8 mouse cellular contexts compared by ENCODE assay signal in genomic region chr6:14901971-14902670, GRCm38 (mm10). TPM values are rescaled to one million over a fixed set of nuclear protein-coding genes. Genes with fewer than 3 reads are reported as not detected.
DNase-seq lines count a peak whose midpoint lies in the region; ATAC-seq lines count a peak whose summit lies in the region.

No protein-coding gene starts in this region.

- no peaks in the 10 kb centered on the region for H3K9me3 ChIP-seq in kidney, embryonic 16.5 days (ENCODE audit: low read length)
- no peaks in the 10 kb centered on the region for H3K9me3 ChIP-seq in embryonic facial prominence, embryonic 14.5 days (ENCODE audit: control insufficient read depth, low read length)
- no peaks in the 10 kb centered on the region for H3K9me3 ChIP-seq in intestine, embryonic 14.5 days (ENCODE audit: control insufficient read depth, low read length)
- no peaks in the 10 kb centered on the region for H3K9me3 ChIP-seq in midbrain, embryonic 10.5 days (replicated peaks)

- 6% methylated on average over 13 of the region's 13 CpGs for WGBS in kidney, embryonic 16.5 days
- 3% methylated on average over 13 of the region's 13 CpGs for WGBS in embryonic facial prominence, embryonic 14.5 days
- WGBS in intestine, embryonic 14.5 days: 6% methylated on average over 13 of the region's 13 CpGs
- under 1% methylated on average over 13 of the region's 13 CpGs for WGBS in midbrain, embryonic 10.5 days

- no peak for DNase-seq in kidney, adult 8-10 months
- DNase-seq in embryonic facial prominence, embryonic 14.5 days (ENCODE audit: low spot score): peak; percentile 6
- peak; percentile 75 for DNase-seq in intestine, embryonic 14.5 days (ENCODE audit: low spot score)
- DNase-seq in midbrain, embryonic 10.5 days (ENCODE audit: low spot score): peak; percentile 32
- no peak for DNase-seq in cerebellum, adult 18-20 months
- no peak for DNase-seq in ovary, postnatal 36 days (ENCODE audit: low spot score)

- H3K4me3 ChIP-seq in kidney, embryonic 16.5 days (ENCODE audit: low read length): peak overlapping the region; percentile 63
- peak overlapping the region; percentile 80 for H3K4me3 ChIP-seq in embryonic facial prominence, embryonic 14.5 days (ENCODE audit: low read depth, low read length)
- H3K4me3 ChIP-seq in intestine, embryonic 14.5 days (ENCODE audit: low read depth, low read length): peak overlapping the region; percentile 75
- peak overlapping the region; percentile 83 for H3K4me3 ChIP-seq in midbrain, embryonic 10.5 days

- peaks cover 41% of the 10 kb centered on the region for H3K27me3 ChIP-seq in kidney, embryonic 16.5 days (ENCODE audit: insufficient read depth, low read length)
- peaks cover 15% of the 10 kb centered on the region; the same call in 1 of the 2 replicates for H3K27me3 ChIP-seq in embryonic facial prominence, embryonic 14.5 days (replicated peaks; ENCODE audit: control insufficient read depth, insufficient read depth, low read length)
- no peaks in the 10 kb centered on the region for H3K27me3 ChIP-seq in intestine, embryonic 14.5 days (replicated peaks; ENCODE audit: control insufficient read depth, insufficient read depth, low read length)
- H3K27me3 ChIP-seq in midbrain, embryonic 10.5 days (ENCODE audit: low read depth, poor library complexity, severe bottlenecking): peaks cover 18% of the 10 kb centered on the region

- no peaks in the 10 kb centered on the region for H3K36me3 ChIP-seq in kidney, embryonic 16.5 days (ENCODE audit: insufficient read depth, low read length)
- H3K36me3 ChIP-seq in embryonic facial prominence, embryonic 14.5 days (ENCODE audit: control insufficient read depth, insufficient read depth, low read length): no peaks in the 10 kb centered on the region
- H3K36me3 ChIP-seq in intestine, embryonic 14.5 days (ENCODE audit: control insufficient read depth, insufficient read depth, low read length): no peaks in the 10 kb centered on the region
- H3K36me3 ChIP-seq in midbrain, embryonic 10.5 days: no peaks in the 10 kb centered on the region

- peaks cover 20% of the 10 kb centered on the region for H3K4me1 ChIP-seq in kidney, embryonic 16.5 days (ENCODE audit: insufficient read depth, low read length)
- H3K4me1 ChIP-seq in embryonic facial prominence, embryonic 14.5 days (ENCODE audit: control insufficient read depth, insufficient read depth, low read length): peaks cover 4% of the 10 kb centered on the region; the same call in 1 of the 2 replicates
- H3K4me1 ChIP-seq in intestine, embryonic 14.5 days (replicated peaks; ENCODE audit: control insufficient read depth, insufficient read depth, low read length): peaks cover 19% of the 10 kb centered on the region
- H3K4me1 ChIP-seq in midbrain, embryonic 10.5 days: peaks cover 56% of the 10 kb centered on the region

- H3K27ac ChIP-seq in kidney, embryonic 16.5 days (ENCODE audit: low read length): no peak overlapping the region
- H3K27ac ChIP-seq in embryonic facial prominence, embryonic 14.5 days (replicated peaks; ENCODE audit: low read depth, low read length): peak overlapping the region; percentile 89
- H3K27ac ChIP-seq in intestine, embryonic 14.5 days (ENCODE audit: low read depth): peak overlapping the region; percentile 84; the same call in 1 of the 2 replicates
- H3K27ac ChIP-seq in midbrain, embryonic 10.5 days (replicated peaks): peak overlapping the region; percentile 94

- no peak for ATAC-seq in kidney, embryonic 16.5 days (ENCODE audit: low FRiP score, low TSS enrichment)
- ATAC-seq in embryonic facial prominence, embryonic 14.5 days (ENCODE audit: low read depth): no peak
- no peak for ATAC-seq in intestine, embryonic 14.5 days (replicated peaks; ENCODE audit: low FRiP score, low TSS enrichment, low read depth)
- ATAC-seq in inflammation-experienced regulatory T-cells, adult 6 months: no peak

- H3K4me2 ChIP-seq in kidney, embryonic 16.5 days (replicated peaks; ENCODE audit: low read depth, low read length): peak overlapping the region; percentile 96
- H3K4me2 ChIP-seq in embryonic facial prominence, embryonic 14.5 days (ENCODE audit: low read depth, low read length): peak overlapping the region; percentile 87
- H3K4me2 ChIP-seq in intestine, embryonic 14.5 days (ENCODE audit: low read length): peak overlapping the region; percentile 71

- peak overlapping the region; percentile 63 for H3K9ac ChIP-seq in kidney, embryonic 16.5 days (replicated peaks; ENCODE audit: low read length)
- peak overlapping the region; percentile 87 for H3K9ac ChIP-seq in embryonic facial prominence, embryonic 14.5 days (ENCODE audit: low read depth, low read length)
- H3K9ac ChIP-seq in intestine, embryonic 14.5 days (ENCODE audit: low read length): peak overlapping the region; percentile 92

RNA-seq across cellular contexts. Expression of gene Foxp2, which starts 1.0 kb away (rescaled TPM):
- polyA plus RNA-seq in kidney, embryonic 16.5 days (2015; fragmentation: Nextera tagmentation; extraction: Ambion mirVana): 6.1 and 6.5 TPM in 2 replicates
- 16.9 and 24.9 TPM in 2 replicates for polyA plus RNA-seq in embryonic facial prominence, embryonic 14.5 days (2014; fragmentation: Nextera tagmentation; extraction: Ambion mirVana)
- polyA plus RNA-seq in intestine, embryonic 14.5 days (2014; fragmentation: Nextera tagmentation; extraction: Ambion mirVana): 35.9 and 44.0 TPM in 2 replicates
- 35.9 and 45.1 TPM in 2 replicates for polyA plus RNA-seq in midbrain, embryonic 10.5 days (2016; fragmentation: Nextera tagmentation; extraction: Ambion mirVana)
- polyA plus RNA-seq in inflammation-experienced regulatory T-cells, adult 6 months (2017; shearing (Covaris generic)): under 1 TPM in 2 of 3 experiments, not detected in 1; 0.15 to 0.33 TPM

Comparison
In these comparisons a context has a peak if more than half of its experiments do, and no peak if none do; other contexts are left out.
1. DNase-seq: peak in embryonic facial prominence, embryonic 14.5 days (single experiment), intestine, embryonic 14.5 days (single experiment) and midbrain, embryonic 10.5 days (single experiment); none in kidney, adult 8-10 months (0 of 2), cerebellum, adult 18-20 months (0 of 2) and ovary, postnatal 36 days (single experiment).
2. Peak in every context shown above with its lines, with median percentiles within 50 percentile points of each other: H3K4me2 ChIP-seq, H3K4me3 ChIP-seq and H3K9ac ChIP-seq.